Mouse (Mus musculus): ENCODE data around the gene Psmb4.
"Not testable (repeated sequence)": the region's sequence is repeated elsewhere in the genome, so short reads cannot be mapped to it uniquely, and the experiment has no call there.

Psmb4 gene

GRCm38 (mm10) chr3:94906482-94906881 is 19.7 kb upstream of the Psmb4 start:
- no peak for DNase-seq (ENCODE audit: low read depth in 2 of 2, low spot score in 2 of 2)

DNA sequence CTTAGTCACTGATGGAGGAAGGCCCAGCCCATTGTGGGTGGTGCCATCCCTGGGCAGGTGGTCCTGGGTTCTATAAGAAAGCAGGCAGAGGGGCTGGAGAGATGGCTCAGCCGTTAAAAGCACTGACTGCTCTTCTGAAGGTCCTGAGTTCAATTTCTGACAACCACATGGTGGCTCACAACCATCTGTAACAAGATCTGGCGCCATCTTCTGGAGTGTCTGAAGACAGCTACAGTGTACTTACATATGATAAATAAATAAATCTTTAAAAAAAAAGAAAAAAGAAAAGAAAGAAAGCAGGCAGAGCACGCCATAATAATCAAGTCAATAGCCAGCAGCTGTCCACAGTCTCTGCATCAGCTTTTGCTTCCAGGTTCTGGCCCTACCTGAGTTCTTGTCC is 18.0 kb upstream of the Psmb4 start:
- DNase-seq (ENCODE audit: low read depth in 2 of 2, low spot score in 2 of 2) = not testable (repeated sequence)

GRCm38 (mm10) chr3:94902747-94903146 is 16.0 kb upstream of the Psmb4 start:
- DNase-seq (ENCODE audit: low read depth in 2 of 2, low spot score in 2 of 2) = peak in 1 of 2 experiments; percentile 32

- DNase-seq (ENCODE audit: low read depth in 2 of 2, low spot score in 2 of 2) = no peak
Observed at GRCm38 (mm10) chr3:94894076-94894475, 7.3 kb upstream of the Psmb4 start.

DNA sequence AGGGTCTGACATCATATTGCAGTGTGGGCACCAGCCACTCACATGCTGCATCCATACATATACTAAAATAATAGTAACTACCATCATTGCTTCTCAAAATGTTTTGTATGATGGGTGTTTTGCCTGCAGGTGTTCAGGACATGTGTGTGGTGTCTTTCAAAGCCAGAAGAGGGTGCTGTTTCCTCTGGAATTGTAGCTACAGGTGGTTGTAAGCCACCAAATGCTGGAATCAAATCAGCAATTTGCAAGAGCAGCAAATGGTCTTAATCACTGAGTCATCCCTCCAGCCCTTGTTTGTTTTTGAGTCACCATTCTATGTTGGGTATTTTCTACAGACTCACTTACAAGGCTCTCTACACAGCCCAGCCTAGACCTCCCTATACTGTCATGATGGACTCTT is 1.8 kb upstream of the Psmb4 start:
- no peak for DNase-seq (ENCODE audit: low read depth in 2 of 2, low spot score in 2 of 2)

DNA sequence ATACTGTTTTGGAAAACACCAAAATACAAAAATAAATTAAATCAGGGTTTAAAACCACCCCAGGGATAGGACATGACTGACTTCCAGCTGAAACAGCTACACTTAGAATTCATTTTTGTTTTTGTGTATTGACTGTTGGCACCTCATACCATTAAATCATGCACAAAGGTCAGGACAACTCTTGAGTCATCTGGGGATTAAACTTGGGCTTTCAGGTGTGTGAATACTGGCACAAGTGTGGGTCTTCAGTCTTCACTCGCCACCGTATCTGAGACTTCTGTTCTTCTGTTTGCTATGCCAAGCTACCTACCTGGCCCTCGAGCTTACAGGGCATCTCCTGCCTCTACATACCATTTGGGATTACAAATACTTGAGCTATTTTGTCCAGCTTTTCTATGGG is 4.2 kb downstream of the Psmb4 start:
- no peak for DNase-seq (ENCODE audit: low read depth in 2 of 2, low spot score in 2 of 2)

GRCm38 (mm10) chr3:94881840-94882239 is 4.9 kb downstream of the Psmb4 start:
- no peak for DNase-seq (ENCODE audit: low read depth in 2 of 2, low spot score in 2 of 2)

DNA sequence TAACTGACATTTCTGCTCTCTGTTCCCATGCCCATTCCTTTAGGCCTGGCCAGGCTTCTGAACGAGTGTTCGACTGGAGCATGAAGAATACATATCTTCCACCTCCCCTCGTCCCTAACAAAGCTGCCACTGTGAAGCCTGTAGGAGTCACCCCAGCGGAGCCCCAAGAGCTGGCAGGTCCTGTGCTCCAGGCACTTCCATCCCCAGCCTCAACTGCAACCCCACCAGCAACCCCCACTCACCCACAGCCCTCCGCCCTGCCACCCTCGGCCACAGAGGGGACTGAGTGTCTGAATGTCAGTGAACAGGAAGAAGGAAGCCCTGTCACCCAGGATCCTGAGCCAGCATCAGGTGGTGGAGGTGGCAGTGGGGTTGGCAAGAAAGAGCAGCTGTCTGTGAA is 8.1 kb downstream of the Psmb4 start:
- no peak for DNase-seq (ENCODE audit: low read depth in 2 of 2, low spot score in 2 of 2)

GRCm38 (mm10) chr3:94869011-94869410 is 17.8 kb downstream of the Psmb4 start:
- no peak for DNase-seq (ENCODE audit: low read depth in 2 of 2, low spot score in 2 of 2)

DNA sequence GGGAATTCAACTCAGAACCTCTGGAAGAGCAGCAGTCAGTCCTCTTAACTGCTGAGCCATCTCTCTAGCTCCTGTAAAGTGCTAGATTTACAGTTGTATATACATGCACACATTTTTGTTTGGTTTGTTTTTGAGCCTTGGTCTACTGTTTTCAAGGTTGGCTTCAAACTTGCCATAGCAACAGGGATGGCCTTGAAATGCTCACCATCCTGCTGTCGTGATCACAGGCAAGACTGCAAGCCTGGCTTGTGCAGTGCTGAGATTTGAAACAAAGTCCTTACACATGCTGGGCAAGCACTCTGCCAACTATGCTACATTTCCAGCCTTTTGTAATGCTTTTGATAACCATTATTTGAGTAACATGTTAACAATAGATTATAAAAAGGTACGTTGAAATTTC is 27.3 kb downstream of the Psmb4 start:
- DNase-seq (ENCODE audit: low read depth in 2 of 2, low spot score in 2 of 2) = no peak

DNA sequence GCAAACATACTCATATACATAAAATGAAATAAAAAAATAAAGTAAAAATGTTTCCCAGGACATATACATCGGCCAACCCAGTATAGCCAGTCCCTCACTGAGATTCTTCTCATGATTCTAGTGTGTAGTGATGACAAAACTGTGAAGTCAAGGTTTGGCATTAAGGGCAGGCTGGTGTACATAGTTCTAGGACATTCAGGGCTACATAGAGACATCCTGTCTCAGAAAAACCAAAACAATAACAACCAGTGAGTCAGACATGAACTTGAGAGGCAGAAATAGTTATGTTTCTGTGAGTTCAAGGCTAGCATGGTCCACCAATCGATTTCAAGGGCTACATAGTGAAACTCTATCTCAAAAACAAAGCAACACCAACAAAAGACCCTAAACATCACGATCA is 34.5 kb downstream of the Psmb4 start:
- no peak for DNase-seq (ENCODE audit: low read depth in 2 of 2, low spot score in 2 of 2)

GRCm38 (mm10) chr3:94851731-94852130 is 35.0 kb downstream of the Psmb4 start:
- DNase-seq (ENCODE audit: low read depth in 2 of 2, low spot score in 2 of 2) = peak; percentile 32 to 40

DNA sequence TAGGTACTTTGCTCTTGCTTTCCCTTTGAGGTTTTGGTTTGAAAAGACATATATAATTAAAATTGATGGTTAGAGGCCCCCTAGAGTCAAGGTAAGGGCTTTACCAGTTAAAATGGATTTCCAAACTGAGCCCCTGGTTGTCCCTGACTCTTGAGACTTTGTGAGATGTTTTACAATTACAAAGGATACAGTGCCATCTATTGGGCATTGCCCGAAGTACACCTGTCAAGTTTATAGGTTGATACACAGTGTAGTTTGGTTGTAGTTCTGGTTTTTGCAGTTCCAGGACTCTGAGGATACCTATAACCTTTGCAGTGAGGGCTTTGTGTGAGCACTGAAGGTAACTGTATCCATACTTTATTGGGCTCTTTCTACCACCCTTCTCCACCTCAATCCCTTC is 37.4 kb downstream of the Psmb4 start:
- peak; percentile 67 to 85 for DNase-seq (ENCODE audit: low read depth in 2 of 2, low spot score in 2 of 2)

GRCm38 (mm10) chr3:94847382-94847781 is 39.4 kb downstream of the Psmb4 start:
- DNase-seq (ENCODE audit: low read depth in 2 of 2, low spot score in 2 of 2) = no peak

GRCm38 (mm10) chr3:94839101-94839500 is 47.7 kb downstream of the Psmb4 start:
- DNase-seq (ENCODE audit: low read depth in 2 of 2, low spot score in 2 of 2) = no peak

DNA sequence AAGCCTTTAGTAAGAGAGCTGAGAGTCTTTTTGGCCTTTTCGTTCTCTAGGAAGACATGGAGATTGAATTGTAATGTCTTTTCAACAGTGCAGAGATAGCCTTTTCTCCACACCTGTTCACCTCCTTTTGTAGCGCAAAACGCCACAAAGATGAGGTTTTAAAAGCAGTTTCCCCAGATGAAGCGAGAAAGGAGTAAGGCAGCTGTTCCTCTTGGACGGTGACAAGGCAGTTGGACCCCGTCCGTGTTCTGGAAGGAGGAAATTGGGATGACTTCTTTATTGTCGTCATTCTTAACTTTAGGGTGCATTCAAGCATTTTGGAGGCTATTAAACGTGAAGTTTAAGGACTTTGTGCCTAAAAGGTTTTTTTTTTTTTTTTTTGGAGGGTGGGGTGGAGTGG is 48.1 kb downstream of the Psmb4 start:
- DNase-seq (ENCODE audit: low read depth in 2 of 2, low spot score in 2 of 2) = no peak

- peak; percentile 68 to 73 for DNase-seq (ENCODE audit: low read depth in 2 of 2, low spot score in 2 of 2)
Observed at GRCm38 (mm10) chr3:94837959-94838496, 48.7 kb downstream of the Psmb4 start.

DNA sequence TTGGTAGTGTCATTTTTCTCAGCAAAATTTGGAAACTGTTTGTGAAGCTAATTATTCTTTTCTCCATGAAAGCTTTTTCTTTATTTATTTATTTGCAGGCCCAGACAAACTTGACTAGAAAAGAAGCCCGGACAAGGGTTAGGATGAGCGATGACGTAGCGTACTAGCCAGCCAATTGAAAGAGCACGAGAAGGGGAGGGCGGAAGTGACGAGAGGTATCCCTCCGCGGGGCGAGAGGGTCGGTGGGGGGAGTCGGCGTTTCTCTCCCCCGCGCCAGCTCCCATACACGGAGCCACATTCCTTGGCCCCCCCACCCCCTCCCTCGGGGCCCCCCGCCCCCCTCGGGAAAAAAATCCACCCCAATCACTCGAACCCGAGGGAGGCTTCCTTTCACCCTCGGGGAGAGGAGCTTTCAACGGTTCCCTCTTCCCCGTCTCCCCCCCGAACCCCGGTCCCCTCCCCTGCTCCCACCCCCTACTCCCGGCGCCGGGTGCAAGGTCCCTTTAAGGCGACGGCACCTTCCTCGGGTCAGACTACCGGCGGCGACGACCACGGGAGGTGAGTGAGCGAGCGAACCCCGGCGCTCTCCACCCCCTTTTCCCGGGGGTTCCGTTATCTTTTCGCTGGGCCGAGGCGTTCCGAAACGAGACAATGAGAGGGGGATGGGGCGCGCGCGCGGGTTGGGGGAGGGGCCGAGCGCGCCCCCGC is 49.4 kb downstream of the Psmb4 start, which contains the start of gene Pogz:
Pogz (plus strand) TSS at position 385 of the 708 bp plus-strand sequence.
- peak; percentile 83 to 91 for DNase-seq (ENCODE audit: low read depth in 2 of 2, low spot score in 2 of 2)

DNA sequence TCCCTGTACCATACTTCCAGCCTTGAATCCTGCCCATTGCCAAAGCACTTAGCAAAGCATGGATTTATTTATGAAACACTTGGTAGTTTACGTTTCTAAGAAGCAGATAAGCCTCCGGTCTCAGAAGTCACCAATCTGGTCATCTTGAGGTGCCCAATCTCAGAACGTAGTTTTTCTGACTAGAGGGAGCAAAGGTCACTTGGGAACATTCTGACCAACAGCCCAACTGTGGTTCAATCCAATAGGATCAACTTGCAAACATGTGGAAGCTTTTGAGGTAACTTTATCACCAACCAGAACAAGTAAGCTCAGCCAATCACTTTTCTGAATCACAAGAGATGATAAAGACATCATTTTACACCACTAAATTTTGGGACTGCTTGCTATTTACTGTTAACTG is 51.4 kb downstream of the Psmb4 start:
- DNase-seq (ENCODE audit: low read depth in 2 of 2, low spot score in 2 of 2) = no peak

All from CD8-positive naive resting alpha-beta T cell, adult 2 months (primary cell).